Mouse (Mus musculus): ENCODE data around the gene Specc1. TPM values are rescaled to one million over a fixed set of nuclear protein-coding genes. Genes with fewer than 3 reads are reported as not detected.
A peak's percentile ranks its signal among the peaks of the same experiment; 100 is the strongest.

Gene Specc1
- polyA plus RNA-seq, 1 experiment from 2014 or later, result 11.1 TPM

DNA sequence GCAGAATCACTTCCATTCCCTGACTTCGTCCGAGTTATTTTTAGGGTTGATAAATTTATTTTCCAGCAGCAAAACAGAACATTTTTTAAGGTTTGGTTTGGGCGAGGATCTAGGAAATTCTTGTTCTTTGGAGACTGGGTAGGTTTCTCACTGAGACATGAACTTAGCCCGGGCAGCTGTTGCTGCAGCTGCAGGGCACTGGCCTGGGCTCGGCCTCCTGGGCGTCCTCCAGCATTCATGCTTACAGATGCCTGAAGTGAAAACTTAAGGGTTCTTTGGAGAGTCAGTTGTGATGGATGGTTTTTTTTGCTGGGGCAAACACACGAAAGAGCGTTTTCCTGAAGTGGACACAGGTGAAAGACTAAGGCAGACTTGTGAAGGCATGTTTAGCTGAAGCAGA, 42.9 kb downstream of the Specc1 start:
- Histone ChIP-seq H3K27ac (no peak overlapping the region), H3K9me3 (replicated peaks) (no peaks in the 10 kb centered on the region), H3K4me2 (no peak overlapping the region), H3K9ac (no peak overlapping the region), H3K27me3 (no peaks in the 10 kb centered on the region), H3K36me3 (no peaks in the 10 kb centered on the region), H3K4me1 (replicated peaks) (no peaks in the 10 kb centered on the region), H3K4me3 (no peak overlapping the region)
- WGBS, result 80% methylated on average over 8 of the region's 8 CpGs
- ATAC-seq (replicated peaks; ENCODE audit: insufficient number of reproducible peaks, insufficient read depth, low FRiP score, low read depth), result no peak

- no peak overlapping the region for H3K27ac ChIP-seq
- 78% methylated on average over 12 of the region's 12 CpGs for WGBS
- no peak overlapping the region for H3K9ac ChIP-seq
- no peak for ATAC-seq (replicated peaks; ENCODE audit: insufficient number of reproducible peaks, insufficient read depth, low FRiP score, low read depth)
- H3K9me3 ChIP-seq (replicated peaks), result no peaks in the 10 kb centered on the region
- no peak overlapping the region for H3K4me2 ChIP-seq
- H3K4me1 ChIP-seq (replicated peaks), result peaks cover 3% of the 10 kb centered on the region; the same call in 1 of the 2 replicates
- no peak overlapping the region for H3K4me3 ChIP-seq
- H3K27me3 ChIP-seq, result no peaks in the 10 kb centered on the region
- no peaks in the 10 kb centered on the region for H3K36me3 ChIP-seq
These were observed 43.5 kb downstream of the Specc1 start for GRCm38 (mm10) chr11:62000099-62000498.

DNA sequence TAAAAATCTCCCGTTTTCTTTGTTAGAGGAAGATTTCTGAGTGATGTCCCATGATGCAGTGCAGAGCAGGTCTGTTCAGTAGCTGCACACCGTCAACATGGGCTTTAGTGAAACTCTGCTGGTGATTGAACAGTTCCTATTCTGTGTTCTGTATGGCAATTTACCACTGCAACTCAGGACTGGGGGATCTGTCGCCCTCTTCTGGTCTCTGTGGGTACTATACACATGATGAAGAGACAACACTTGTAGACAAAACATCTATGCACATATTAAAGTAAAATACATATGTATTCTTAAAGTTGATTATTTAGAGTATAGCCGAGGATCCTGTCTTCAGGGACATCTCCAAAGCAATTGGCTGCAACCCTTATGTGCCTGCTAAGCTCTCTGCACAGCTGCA, 45.4 kb downstream of the Specc1 start:
- WGBS, result 70% methylated on average over 4 of the region's 4 CpGs
- H3K27ac ChIP-seq, result no peak overlapping the region
- H3K4me1 ChIP-seq (replicated peaks), result peaks cover 18% of the 10 kb centered on the region
- no peak overlapping the region for H3K4me3 ChIP-seq
- H3K27me3 ChIP-seq, result no peaks in the 10 kb centered on the region
- H3K9me3 ChIP-seq (replicated peaks), result no peaks in the 10 kb centered on the region
- H3K9ac ChIP-seq, result no peak overlapping the region
- no peak overlapping the region for H3K4me2 ChIP-seq
- H3K36me3 ChIP-seq, result no peaks in the 10 kb centered on the region
- ATAC-seq (replicated peaks; ENCODE audit: insufficient number of reproducible peaks, insufficient read depth, low FRiP score, low read depth), result no peak

DNA sequence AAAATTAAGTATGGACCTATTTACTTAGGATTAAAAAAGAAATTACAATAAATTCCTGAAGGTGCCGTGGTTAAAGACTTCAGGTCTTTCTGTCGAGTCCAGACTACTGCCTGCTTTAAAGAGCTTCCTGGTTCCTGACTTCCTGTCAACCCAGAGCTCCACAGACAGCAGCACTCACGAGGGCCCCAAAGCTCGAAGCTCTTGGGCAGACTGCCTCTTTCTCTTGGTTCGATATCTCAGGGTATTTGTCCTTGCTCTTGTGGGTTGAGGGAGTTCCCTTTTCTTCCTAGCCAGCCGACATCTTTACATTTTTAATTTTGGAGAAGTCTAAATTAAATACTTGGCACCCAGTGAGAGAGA, 48.3 kb downstream of the Specc1 start:
- no peaks in the 10 kb centered on the region for H3K36me3 ChIP-seq
- no peak for ATAC-seq (replicated peaks; ENCODE audit: insufficient number of reproducible peaks, insufficient read depth, low FRiP score, low read depth)
- H3K4me2 ChIP-seq, result peak overlapping the region; percentile 43
- no peaks in the 10 kb centered on the region for H3K9me3 ChIP-seq (replicated peaks)
- peaks cover 18% of the 10 kb centered on the region for H3K4me1 ChIP-seq (replicated peaks)
- H3K27ac ChIP-seq, result peak overlapping the region; percentile 82
- no peaks in the 10 kb centered on the region for H3K27me3 ChIP-seq
- WGBS, result 32% methylated on average over 6 of the region's 6 CpGs
- H3K4me3 ChIP-seq, result no peak overlapping the region
- H3K9ac ChIP-seq, result no peak overlapping the region

GRCm38 (mm10) chr11:62005241-62005910, 48.8 kb downstream of the Specc1 start:
- H3K27ac ChIP-seq, result peak overlapping the region; percentile 82
- H3K36me3 ChIP-seq, result no peaks in the 10 kb centered on the region
- H3K4me3 ChIP-seq, result peak overlapping the region; percentile 14; the same call in 1 of the 2 replicates
- 0 out of 2 replicates have a peak overlapping the region, but pooled peaks have one; percentile 12 for H3K9ac ChIP-seq
- H3K9me3 ChIP-seq (replicated peaks), result no peaks in the 10 kb centered on the region
- ATAC-seq (replicated peaks; ENCODE audit: insufficient number of reproducible peaks, insufficient read depth, low FRiP score, low read depth), result peak; percentile 62
- peaks cover 18% of the 10 kb centered on the region for H3K4me1 ChIP-seq (replicated peaks)
- no peaks in the 10 kb centered on the region for H3K27me3 ChIP-seq
- WGBS, result 28% methylated on average over 14 of the region's 14 CpGs
- peak overlapping the region; percentile 43 for H3K4me2 ChIP-seq

- WGBS, result 49% methylated on average over 5 of the region's 5 CpGs
These were observed 49.3 kb downstream of the Specc1 start for GRCm38 (mm10) chr11:62005911-62006260.

DNA sequence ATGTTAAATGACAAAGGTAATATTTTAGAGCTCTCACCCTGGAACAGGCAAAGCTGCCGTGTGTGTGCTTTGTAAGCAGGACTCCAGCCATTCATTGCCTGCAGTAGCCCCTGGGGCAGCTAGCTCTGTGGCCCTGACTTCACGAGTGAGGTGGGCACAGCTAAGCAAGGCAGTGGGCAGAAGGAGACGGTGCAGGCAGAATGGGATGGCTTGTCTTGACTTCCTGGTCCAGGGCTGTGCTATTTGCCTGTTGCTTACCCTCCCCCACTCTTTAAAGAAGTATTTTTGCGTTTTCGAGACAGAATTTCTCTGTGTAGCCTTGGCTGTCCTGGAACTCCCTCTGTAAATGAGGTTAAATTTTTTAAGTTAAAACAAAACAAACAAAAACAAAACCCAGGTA, 50.1 kb downstream of the Specc1 start:
- Histone ChIP-seq H3K4me1 (replicated peaks) (peaks cover 18% of the 10 kb centered on the region), H3K9me3 (replicated peaks) (no peaks in the 10 kb centered on the region), H3K36me3 (no peaks in the 10 kb centered on the region), H3K9ac (no peak overlapping the region), H3K27ac (no peak overlapping the region), H3K4me2 (peak overlapping the region; percentile 43; the same call in 1 of the 2 replicates), H3K4me3 (0 out of 2 replicates have a peak overlapping the region, but pooled peaks have one; percentile 19), H3K27me3 (no peaks in the 10 kb centered on the region)
- 48% methylated on average over 5 of the region's 5 CpGs for WGBS
- ATAC-seq (replicated peaks; ENCODE audit: insufficient number of reproducible peaks, insufficient read depth, low FRiP score, low read depth), result no peak

More at GRCm38 (mm10) chr11:62005911-62006260, 49.3 kb downstream of the Specc1 start:
- ATAC-seq (replicated peaks; ENCODE audit: insufficient number of reproducible peaks, insufficient read depth, low FRiP score, low read depth), result 0 out of 2 replicates have a peak, but pooled peaks have one; percentile 18
- Histone ChIP-seq H3K27me3 (no peaks in the 10 kb centered on the region), H3K27ac (peak overlapping the region; percentile 82), H3K4me3 (peak overlapping the region; percentile 19), H3K4me1 (replicated peaks) (peaks cover 18% of the 10 kb centered on the region), H3K9me3 (replicated peaks) (no peaks in the 10 kb centered on the region), H3K36me3 (no peaks in the 10 kb centered on the region), H3K9ac (no peak overlapping the region), H3K4me2 (peak overlapping the region; percentile 43)

DNA sequence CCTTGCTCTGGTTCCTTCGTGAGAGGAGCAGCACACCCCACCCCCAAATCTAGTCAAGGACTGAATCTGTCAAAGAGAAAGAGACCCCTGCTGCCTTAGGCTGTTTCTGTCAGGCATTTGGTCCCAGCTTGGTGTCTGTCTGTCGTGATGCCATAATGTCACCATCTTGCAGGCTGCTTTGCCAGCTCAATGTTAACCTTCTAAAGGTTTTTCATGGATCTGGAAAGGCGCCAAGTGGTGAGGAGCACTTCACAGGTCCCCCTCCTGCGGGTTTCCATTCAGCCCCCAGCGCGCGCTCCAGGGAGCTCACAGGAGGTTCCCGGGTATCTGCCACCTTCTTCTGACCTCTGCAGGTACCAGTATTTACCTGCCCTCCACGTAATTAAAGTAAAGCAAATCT, 51.4 kb downstream of the Specc1 start:
- WGBS, result 38% methylated on average over 9 of the region's 9 CpGs
- no peak overlapping the region for H3K27ac ChIP-seq
- H3K4me3 ChIP-seq, result no peak overlapping the region
- H3K9ac ChIP-seq, result no peak overlapping the region
- peaks cover 18% of the 10 kb centered on the region for H3K4me1 ChIP-seq (replicated peaks)
- no peaks in the 10 kb centered on the region for H3K27me3 ChIP-seq
- no peak overlapping the region for H3K4me2 ChIP-seq
- ATAC-seq (replicated peaks; ENCODE audit: insufficient number of reproducible peaks, insufficient read depth, low FRiP score, low read depth), result no peak
- H3K36me3 ChIP-seq, result no peaks in the 10 kb centered on the region
- H3K9me3 ChIP-seq (replicated peaks), result no peaks in the 10 kb centered on the region

DNA sequence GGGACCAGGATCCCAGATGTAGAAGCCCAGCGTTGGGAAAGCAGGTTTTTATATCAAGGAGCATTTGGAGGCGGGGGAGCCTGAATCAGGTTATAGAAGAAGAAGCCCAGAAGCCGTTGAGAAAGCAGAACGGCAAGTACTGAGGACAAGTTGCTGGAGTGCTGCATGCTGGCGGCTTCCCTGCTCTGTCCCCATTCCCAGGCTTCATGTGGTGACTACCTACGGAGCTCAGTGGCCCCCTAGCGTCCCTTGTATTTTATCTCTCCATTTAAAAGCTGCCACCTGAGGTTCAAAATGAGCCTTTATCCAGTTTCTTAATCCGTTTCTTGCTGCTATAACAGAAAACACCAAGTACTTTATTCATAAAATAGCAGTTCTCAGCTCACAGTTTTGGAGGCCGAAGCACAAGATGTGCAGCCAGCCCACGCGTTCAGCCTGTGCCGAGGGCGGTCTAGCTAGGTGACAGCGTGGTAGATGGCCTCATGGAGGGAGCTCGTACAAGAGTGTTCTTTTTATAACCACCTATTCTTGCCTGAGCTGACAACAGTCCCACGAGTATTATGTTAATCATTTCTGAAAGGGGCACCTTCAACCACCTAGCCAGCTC, 54.2 kb downstream of the Specc1 start:
- no peaks in the 10 kb centered on the region for H3K9me3 ChIP-seq (replicated peaks)

GRCm38 (mm10) chr11:62012039-62012438, 55.5 kb downstream of the Specc1 start:
- H3K27me3 ChIP-seq, result peaks cover 3% of the 10 kb centered on the region; the same call in 1 of the 2 replicates
- H3K27ac ChIP-seq, result no peak overlapping the region
- 88% methylated on average over 6 of the region's 6 CpGs for WGBS
- no peak overlapping the region for H3K9ac ChIP-seq
- no peak overlapping the region for H3K4me2 ChIP-seq
- no peaks in the 10 kb centered on the region for H3K36me3 ChIP-seq
- H3K9me3 ChIP-seq (replicated peaks), result no peaks in the 10 kb centered on the region
- no peak for ATAC-seq (replicated peaks; ENCODE audit: insufficient number of reproducible peaks, insufficient read depth, low FRiP score, low read depth)
- no peak overlapping the region for H3K4me3 ChIP-seq
- H3K4me1 ChIP-seq (replicated peaks), result no peaks in the 10 kb centered on the region

More for the DNA sequence above, 54.2 kb downstream of the Specc1 start:
- 59% methylated on average over 16 of the region's 16 CpGs for WGBS
- Histone ChIP-seq H3K36me3 (no peaks in the 10 kb centered on the region), H3K9ac (no peak overlapping the region), H3K27ac (no peak overlapping the region), H3K4me2 (no peak overlapping the region), H3K4me1 (replicated peaks) (peaks cover 9% of the 10 kb centered on the region), H3K27me3 (no peaks in the 10 kb centered on the region), H3K4me3 (no peak overlapping the region)
- no peak for ATAC-seq (replicated peaks; ENCODE audit: insufficient number of reproducible peaks, insufficient read depth, low FRiP score, low read depth)

DNA sequence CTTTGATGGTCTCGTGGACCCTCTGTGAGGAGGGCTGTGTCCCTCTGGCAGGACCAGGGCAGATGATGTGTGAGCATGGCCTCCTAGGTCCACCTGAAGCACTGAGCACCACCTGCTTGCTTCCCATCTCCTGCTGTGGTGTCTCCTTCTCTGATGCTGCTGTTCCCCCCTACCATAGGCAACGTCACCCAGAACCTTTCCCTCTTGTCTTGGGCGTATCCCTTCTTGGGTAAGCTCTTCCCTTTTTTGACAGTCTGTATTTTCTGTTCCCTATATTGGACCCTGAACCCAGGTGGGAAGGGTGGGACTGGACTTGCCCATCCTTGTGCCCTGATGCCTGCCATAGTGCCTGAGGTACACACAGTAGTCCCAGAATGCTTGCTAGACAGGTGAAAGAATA, 56.9 kb downstream of the Specc1 start:
- no peaks in the 10 kb centered on the region for H3K9me3 ChIP-seq (replicated peaks)
- no peak overlapping the region for H3K27ac ChIP-seq
- H3K36me3 ChIP-seq, result no peaks in the 10 kb centered on the region
- no peak for ATAC-seq (replicated peaks; ENCODE audit: insufficient number of reproducible peaks, insufficient read depth, low FRiP score, low read depth)
- peaks cover 3% of the 10 kb centered on the region; the same call in 1 of the 2 replicates for H3K27me3 ChIP-seq
- no peaks in the 10 kb centered on the region for H3K4me1 ChIP-seq (replicated peaks)
- no peak overlapping the region for H3K4me2 ChIP-seq
- no peak overlapping the region for H3K9ac ChIP-seq
- WGBS, result 73% methylated on average over 3 of the region's 3 CpGs
- no peak overlapping the region for H3K4me3 ChIP-seq
